Mouse (Mus musculus): ENCODE results near the gene Cass4. TPM values are rescaled to one million over a fixed set of nuclear protein-coding genes. Genes with fewer than 3 reads are reported as not detected.
A peak's percentile ranks its signal among the peaks of the same experiment; 100 is the strongest.

Cass4 gene
- polyA plus RNA-seq, 1 experiment from 2014 or later, result 0.11 TPM

DNA sequence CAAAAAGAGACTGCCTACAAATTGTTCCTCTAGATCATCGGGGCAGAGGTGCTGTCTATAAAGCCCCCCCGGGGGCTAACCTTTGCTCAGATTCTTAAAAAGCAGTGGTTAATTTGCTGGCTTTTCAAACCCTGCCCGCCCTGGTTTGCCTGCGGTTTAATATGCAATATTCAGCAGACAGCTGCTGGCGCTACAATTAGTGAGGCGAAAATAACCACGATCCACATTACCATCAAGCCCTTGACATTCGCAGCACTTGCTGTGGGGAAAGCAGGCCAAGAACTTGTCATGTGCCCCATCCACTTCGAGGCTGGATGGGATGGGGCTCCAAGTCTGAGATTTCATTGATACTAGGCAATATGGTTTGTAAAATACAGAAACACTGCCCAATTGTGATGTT is 40.4 kb upstream of the Cass4 start:
- Histone ChIP-seq H3K27ac (ENCODE audit: low read length) (0 out of 2 replicates have a peak overlapping the region, but pooled peaks have one; percentile 18), H3K9ac (ENCODE audit: low read depth, low read length) (no peak overlapping the region), H3K36me3 (ENCODE audit: control insufficient read depth, insufficient read depth, low read length) (0 out of 2 replicates have a peak, but pooled peaks cover 4% of the 10 kb centered on the region), H3K4me3 (ENCODE audit: low read depth, low read length) (no peak overlapping the region), H3K4me2 (ENCODE audit: low read length) (no peak overlapping the region), H3K9me3 (replicated peaks; ENCODE audit: control insufficient read depth, low read length, poor library complexity, severe bottlenecking) (no peaks in the 10 kb centered on the region), H3K27me3 (ENCODE audit: control insufficient read depth, insufficient read depth, low read depth, low read length) (no peaks in the 10 kb centered on the region), H3K4me1 (ENCODE audit: control insufficient read depth, insufficient read depth, low read length) (peaks cover 12% of the 10 kb centered on the region)
- ATAC-seq, result no peak
- WGBS, result 40% methylated on average over 9 of the region's 9 CpGs

DNA sequence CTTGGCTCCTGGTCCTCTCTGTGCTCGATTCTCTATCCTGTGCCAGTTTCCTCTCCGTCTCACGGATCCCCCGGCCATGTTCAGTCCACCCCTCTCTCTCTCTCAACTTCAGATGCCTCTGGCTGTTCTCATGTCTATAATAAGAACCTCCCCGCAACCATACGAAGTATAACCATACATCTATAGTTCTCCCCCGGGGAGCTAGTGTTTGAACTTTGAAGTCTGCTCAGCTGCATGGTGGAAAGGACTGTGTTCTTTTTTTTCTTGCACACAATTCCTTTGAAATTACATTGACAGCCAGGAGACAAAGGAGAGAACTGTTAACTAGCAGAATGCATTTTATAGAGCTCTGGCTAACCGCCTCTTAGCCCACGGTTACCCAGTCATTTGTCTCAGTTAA is 38.8 kb upstream of the Cass4 start:
- peaks cover 12% of the 10 kb centered on the region for H3K4me1 ChIP-seq (ENCODE audit: control insufficient read depth, insufficient read depth, low read length)
- H3K9ac ChIP-seq (ENCODE audit: low read depth, low read length), result no peak overlapping the region
- no peak overlapping the region for H3K4me2 ChIP-seq (ENCODE audit: low read length)
- 48% methylated on average over 9 of the region's 9 CpGs for WGBS
- H3K36me3 ChIP-seq (ENCODE audit: control insufficient read depth, insufficient read depth, low read length), result 0 out of 2 replicates have a peak, but pooled peaks cover 4% of the 10 kb centered on the region
- H3K27me3 ChIP-seq (ENCODE audit: control insufficient read depth, insufficient read depth, low read depth, low read length), result no peaks in the 10 kb centered on the region
- H3K9me3 ChIP-seq (replicated peaks; ENCODE audit: control insufficient read depth, low read length, poor library complexity, severe bottlenecking), result no peaks in the 10 kb centered on the region
- ATAC-seq, result peak; percentile 30; the same call in 1 of the 2 replicates
- peak overlapping the region; percentile 71 for H3K27ac ChIP-seq (ENCODE audit: low read length)
- no peak overlapping the region for H3K4me3 ChIP-seq (ENCODE audit: low read depth, low read length)

DNA sequence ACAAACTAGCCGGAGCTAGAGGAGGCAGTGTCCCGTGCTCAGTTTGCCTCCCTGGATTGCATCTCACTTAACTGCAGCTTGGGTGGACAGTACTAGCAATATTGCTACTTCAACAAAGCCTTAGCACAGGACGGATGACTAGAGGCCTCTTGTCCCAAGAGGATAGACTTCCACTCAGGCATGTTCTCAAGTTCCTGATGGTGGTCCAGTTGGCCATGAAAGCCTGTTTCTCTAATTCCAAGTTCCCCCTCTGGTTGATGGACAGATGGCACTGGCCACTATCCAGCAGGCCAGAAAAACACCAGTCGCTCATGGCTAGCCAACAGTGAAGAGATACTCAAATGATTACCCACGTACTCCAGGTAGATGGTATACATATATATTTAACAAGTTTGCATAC is 37.8 kb upstream of the Cass4 start:
- no peaks in the 10 kb centered on the region for H3K9me3 ChIP-seq (replicated peaks; ENCODE audit: control insufficient read depth, low read length, poor library complexity, severe bottlenecking)
- H3K36me3 ChIP-seq (ENCODE audit: control insufficient read depth, insufficient read depth, low read length), result 0 out of 2 replicates have a peak, but pooled peaks cover 4% of the 10 kb centered on the region
- no peak overlapping the region; the same call in 1 of the 2 replicates for H3K27ac ChIP-seq (ENCODE audit: low read length)
- ATAC-seq, result no peak
- WGBS, result 83% methylated on average over 5 of the region's 5 CpGs
- no peak overlapping the region for H3K9ac ChIP-seq (ENCODE audit: low read depth, low read length)
- H3K4me2 ChIP-seq (ENCODE audit: low read length), result no peak overlapping the region
- H3K4me3 ChIP-seq (ENCODE audit: low read depth, low read length), result no peak overlapping the region
- H3K4me1 ChIP-seq (ENCODE audit: control insufficient read depth, insufficient read depth, low read length), result peaks cover 12% of the 10 kb centered on the region
- H3K27me3 ChIP-seq (ENCODE audit: control insufficient read depth, insufficient read depth, low read depth, low read length), result no peaks in the 10 kb centered on the region

DNA sequence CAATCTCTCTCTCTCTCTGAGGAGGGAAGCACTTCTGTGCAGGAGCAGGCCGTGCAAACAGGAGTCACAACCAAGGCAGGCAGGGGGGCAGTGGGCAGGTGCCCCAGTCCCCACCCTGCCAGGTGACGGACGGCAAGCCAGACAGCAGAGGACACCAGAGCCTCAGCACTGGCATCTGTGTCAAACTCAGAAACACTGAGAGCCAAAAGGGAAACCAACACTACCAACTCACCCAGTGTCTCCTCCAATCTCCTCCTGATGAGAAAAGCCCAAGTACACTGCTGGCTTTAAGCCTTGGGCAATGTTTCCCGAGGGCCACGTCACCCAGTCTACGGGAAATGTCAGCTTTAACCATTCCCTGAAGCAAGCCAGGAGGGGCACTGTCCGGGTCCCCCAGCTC is 30.4 kb upstream of the Cass4 start:
- no peak for ATAC-seq
- H3K36me3 ChIP-seq (ENCODE audit: control insufficient read depth, insufficient read depth, low read length), result no peaks in the 10 kb centered on the region; the same call in 1 of the 2 replicates
- H3K4me2 ChIP-seq (ENCODE audit: low read length), result no peak overlapping the region
- no peaks in the 10 kb centered on the region for H3K27me3 ChIP-seq (ENCODE audit: control insufficient read depth, insufficient read depth, low read depth, low read length)
- no peak overlapping the region for H3K27ac ChIP-seq (ENCODE audit: low read length)
- H3K4me3 ChIP-seq (ENCODE audit: low read depth, low read length), result no peak overlapping the region
- H3K9ac ChIP-seq (ENCODE audit: low read depth, low read length), result no peak overlapping the region
- 90% methylated on average over 7 of the region's 7 CpGs for WGBS
- H3K4me1 ChIP-seq (ENCODE audit: control insufficient read depth, insufficient read depth, low read length), result no peaks in the 10 kb centered on the region; the same call in 1 of the 2 replicates
- no peaks in the 10 kb centered on the region for H3K9me3 ChIP-seq (replicated peaks; ENCODE audit: control insufficient read depth, low read length, poor library complexity, severe bottlenecking)

DNA sequence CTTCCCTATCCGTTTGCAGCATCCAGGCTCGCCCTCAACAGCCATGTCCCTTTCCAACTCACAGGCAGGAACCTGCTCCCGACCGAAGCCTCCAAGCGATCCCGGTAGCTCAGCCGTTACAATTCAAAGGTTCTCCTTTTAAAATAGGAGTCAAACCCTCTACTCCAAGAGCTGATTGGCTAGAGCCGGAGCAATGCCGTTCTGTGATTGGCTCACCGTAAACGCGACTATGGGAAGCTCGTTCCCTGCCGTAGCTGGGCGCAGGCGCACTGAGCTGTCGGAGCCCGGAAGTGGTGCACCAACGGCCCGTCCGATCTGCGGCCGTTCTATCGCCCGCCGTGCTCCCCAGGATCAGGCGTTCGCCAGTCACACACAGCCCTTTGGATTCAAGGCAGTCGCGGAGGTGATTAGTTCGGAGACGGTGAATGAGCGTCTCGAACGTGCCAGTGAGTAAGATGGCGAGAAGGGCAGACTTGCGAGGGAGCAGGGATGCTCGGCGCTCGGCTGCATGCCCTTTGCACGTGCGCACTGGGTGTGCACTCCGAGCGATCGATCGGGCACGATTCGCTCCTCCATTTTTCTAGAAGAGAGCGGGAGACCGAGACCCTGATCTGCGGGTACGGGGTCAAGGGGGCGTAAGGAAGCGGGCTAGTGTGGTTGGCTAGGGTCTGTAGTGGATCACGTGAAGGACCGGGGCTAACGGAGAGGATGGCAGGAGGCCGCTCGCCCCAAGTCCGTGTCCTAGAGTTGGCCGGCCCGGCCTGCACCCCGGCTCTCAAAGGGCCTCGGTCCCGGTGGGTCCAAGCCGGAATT is 23.0 kb upstream of the Cass4 start, which contains the start of the genes Aurka and Cstf1:
Gene Aurka (minus strand): TSS at position 125 of the 813 bp plus-strand sequence.
Gene Cstf1 (plus strand): TSS at position 271 of the 813 bp plus-strand sequence.
- Histone ChIP-seq H3K27ac (ENCODE audit: low read length) (peak within 1 kb of the TSS; percentile 80), H3K36me3 (ENCODE audit: control insufficient read depth, insufficient read depth, low read length) (peaks cover 7% of the 10 kb centered on the region), H3K4me2 (ENCODE audit: low read length) (peak within 1 kb of the TSS; percentile 94), H3K4me1 (ENCODE audit: control insufficient read depth, insufficient read depth, low read length) (peaks cover 14% of the 10 kb centered on the region), H3K4me3 (ENCODE audit: low read depth, low read length) (peak within 1 kb of the TSS; percentile 97), H3K27me3 (ENCODE audit: control insufficient read depth, insufficient read depth, low read depth, low read length) (no peaks in the 10 kb centered on the region), H3K9me3 (replicated peaks; ENCODE audit: control insufficient read depth, low read length, poor library complexity, severe bottlenecking) (no peaks in the 10 kb centered on the region), H3K9ac (ENCODE audit: low read depth, low read length) (peak within 1 kb of the TSS; percentile 93)
- ATAC-seq, result peak; percentile 99
- under 1% methylated on average over 66 of the region's 66 CpGs for WGBS

DNA sequence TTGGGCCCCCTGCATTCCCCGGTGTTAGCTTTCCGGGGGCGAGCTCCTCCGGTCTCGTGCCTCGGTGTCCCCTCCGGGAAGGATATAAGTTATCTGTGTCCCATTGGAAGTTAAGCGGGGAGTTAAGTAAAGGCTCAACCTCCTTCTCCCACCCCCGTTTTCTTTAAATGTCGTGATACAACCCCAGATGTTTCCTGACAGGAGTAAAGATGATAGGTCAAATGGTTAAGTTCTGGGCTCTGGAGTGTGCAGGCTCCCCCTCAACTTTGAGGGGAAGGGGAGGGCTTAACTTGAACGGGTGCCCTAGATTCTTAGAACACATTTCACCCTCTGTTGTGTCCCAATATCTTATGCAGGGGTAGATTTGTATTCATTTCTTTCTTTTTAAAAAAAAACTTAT is 22.3 kb upstream of the Cass4 start:
- Histone ChIP-seq H3K27me3 (ENCODE audit: control insufficient read depth, insufficient read depth, low read depth, low read length) (no peaks in the 10 kb centered on the region), H3K27ac (ENCODE audit: low read length) (peak overlapping the region; percentile 80), H3K36me3 (ENCODE audit: control insufficient read depth, insufficient read depth, low read length) (peaks cover 13% of the 10 kb centered on the region)

DNA sequence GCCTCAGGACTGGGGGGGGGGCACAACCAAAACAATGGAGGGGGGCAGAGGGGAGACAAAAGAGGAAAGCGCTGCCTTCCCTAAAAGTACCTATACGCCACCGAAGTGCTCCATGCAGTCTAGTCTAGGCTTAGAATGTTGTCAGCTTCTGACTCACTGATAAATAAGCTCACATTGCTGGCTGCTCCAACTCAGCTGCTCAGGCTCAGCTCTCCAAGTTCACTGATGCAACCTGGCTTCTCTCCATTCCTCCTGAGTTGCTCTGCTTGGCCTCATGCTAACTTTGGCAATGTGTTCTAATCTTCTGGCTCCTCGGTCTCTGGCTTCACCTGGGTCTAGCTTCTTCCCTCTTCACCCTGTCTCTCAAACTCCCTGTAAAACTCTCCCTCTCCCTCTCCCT is 17.0 kb upstream of the Cass4 start:
- 90% methylated on average over 4 of the region's 4 CpGs for WGBS

More for the DNA sequence above, 22.3 kb upstream of the Cass4 start:
- no peaks in the 10 kb centered on the region for H3K9me3 ChIP-seq (replicated peaks; ENCODE audit: control insufficient read depth, low read length, poor library complexity, severe bottlenecking)
- peak overlapping the region; percentile 78 for H3K4me2 ChIP-seq (ENCODE audit: low read length)
- peak overlapping the region; percentile 93 for H3K9ac ChIP-seq (ENCODE audit: low read depth, low read length)
- ATAC-seq, result no peak
- peaks cover 14% of the 10 kb centered on the region for H3K4me1 ChIP-seq (ENCODE audit: control insufficient read depth, insufficient read depth, low read length)
- peak overlapping the region; percentile 97 for H3K4me3 ChIP-seq (ENCODE audit: low read depth, low read length)
- under 1% methylated on average over 11 of the region's 11 CpGs for WGBS

DNA sequence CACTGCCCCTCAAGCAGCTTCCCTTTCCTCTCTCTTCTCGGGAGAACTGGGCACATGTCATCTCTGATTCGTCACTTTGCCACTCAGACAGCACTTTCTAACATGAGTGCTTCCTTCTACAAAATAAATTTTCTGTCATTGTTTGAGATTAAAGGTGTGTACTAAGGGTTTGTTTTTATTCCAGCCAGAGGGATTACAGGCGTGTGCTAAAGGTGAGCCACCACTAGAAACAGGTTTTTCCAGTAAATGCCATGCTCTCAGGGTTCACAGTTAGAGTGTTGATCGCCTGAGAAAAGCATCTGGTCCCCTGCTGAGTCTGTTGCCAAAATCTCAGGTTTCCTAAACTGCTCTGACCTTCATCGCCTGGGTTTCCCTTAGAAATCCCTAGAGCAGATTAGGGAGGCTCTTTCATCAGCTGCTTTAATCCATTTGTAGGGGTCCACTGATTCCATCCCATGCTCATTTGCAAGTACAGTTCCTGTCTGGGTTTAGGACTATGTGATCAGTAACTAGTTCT is 16.5 kb upstream of the Cass4 start:
- no peak for ATAC-seq
- no peak overlapping the region for H3K4me2 ChIP-seq (ENCODE audit: low read length)

More for the DNA sequence above, 17.0 kb upstream of the Cass4 start:
- Histone ChIP-seq H3K4me1 (ENCODE audit: control insufficient read depth, insufficient read depth, low read length) (peaks cover 6% of the 10 kb centered on the region), H3K9ac (ENCODE audit: low read depth, low read length) (no peak overlapping the region), H3K4me3 (ENCODE audit: low read depth, low read length) (no peak overlapping the region), H3K27me3 (ENCODE audit: control insufficient read depth, insufficient read depth, low read depth, low read length) (no peaks in the 10 kb centered on the region), H3K36me3 (ENCODE audit: control insufficient read depth, insufficient read depth, low read length) (peaks cover 42% of the 10 kb centered on the region), H3K27ac (ENCODE audit: low read length) (no peak overlapping the region), H3K9me3 (replicated peaks; ENCODE audit: control insufficient read depth, low read length, poor library complexity, severe bottlenecking) (no peaks in the 10 kb centered on the region), H3K4me2 (ENCODE audit: low read length) (no peak overlapping the region)
- ATAC-seq, result no peak

DNA sequence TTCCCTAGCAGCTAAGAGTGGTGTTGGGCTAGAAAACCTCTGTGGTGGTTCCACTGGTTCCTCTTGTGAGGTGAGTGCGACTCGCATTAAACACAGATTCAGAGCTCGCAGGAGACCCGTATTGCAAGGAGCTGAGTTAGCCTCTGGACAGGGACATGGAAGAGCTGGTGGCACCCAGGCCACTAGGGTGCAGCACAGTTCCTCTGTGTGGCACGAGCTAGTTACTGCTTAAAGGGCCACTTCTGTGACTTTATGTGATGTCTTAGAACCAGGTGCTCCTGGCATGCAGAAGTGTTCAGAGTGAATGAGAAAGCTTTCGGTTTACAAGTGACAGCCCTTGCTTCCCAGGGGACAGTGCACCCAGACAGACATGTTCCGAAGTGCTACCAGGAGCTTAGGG is 15.3 kb upstream of the Cass4 start:
- Histone ChIP-seq H3K9ac (ENCODE audit: low read depth, low read length) (no peak overlapping the region), H3K9me3 (replicated peaks; ENCODE audit: control insufficient read depth, low read length, poor library complexity, severe bottlenecking) (no peaks in the 10 kb centered on the region), H3K27ac (ENCODE audit: low read length) (no peak overlapping the region), H3K36me3 (ENCODE audit: control insufficient read depth, insufficient read depth, low read length) (peaks cover 46% of the 10 kb centered on the region), H3K4me1 (ENCODE audit: control insufficient read depth, insufficient read depth, low read length) (no peaks in the 10 kb centered on the region), H3K4me3 (ENCODE audit: low read depth, low read length) (no peak overlapping the region), H3K27me3 (ENCODE audit: control insufficient read depth, insufficient read depth, low read depth, low read length) (no peaks in the 10 kb centered on the region), H3K4me2 (ENCODE audit: low read length) (no peak overlapping the region)
- ATAC-seq, result no peak
- 75% methylated on average over 7 of the region's 7 CpGs for WGBS

More for the DNA sequence above, 16.5 kb upstream of the Cass4 start:
- Histone ChIP-seq H3K36me3 (ENCODE audit: control insufficient read depth, insufficient read depth, low read length) (peaks cover 46% of the 10 kb centered on the region), H3K9ac (ENCODE audit: low read depth, low read length) (no peak overlapping the region), H3K4me1 (ENCODE audit: control insufficient read depth, insufficient read depth, low read length) (peaks cover under 1% of the 10 kb centered on the region; the same call in 1 of the 2 replicates), H3K9me3 (replicated peaks; ENCODE audit: control insufficient read depth, low read length, poor library complexity, severe bottlenecking) (no peaks in the 10 kb centered on the region), H3K27me3 (ENCODE audit: control insufficient read depth, insufficient read depth, low read depth, low read length) (no peaks in the 10 kb centered on the region), H3K4me3 (ENCODE audit: low read depth, low read length) (no peak overlapping the region), H3K27ac (ENCODE audit: low read length) (no peak overlapping the region)
- WGBS, result 72% methylated on average over 5 of the region's 5 CpGs
